ENCODE assay signal across 24 mouse cellular contexts in genomic region chr4:106790938-106791337, GRCm38 (mm10). TPM values are rescaled to one million over a fixed set of nuclear protein-coding genes. Genes with fewer than 3 reads are reported as not detected.
DNase-seq lines count a peak whose midpoint lies in the region; ATAC-seq and TF ChIP-seq lines count a peak whose summit lies in the region.
"Had no signal": no experiment of that assay in that cellular context is flagged by ENCODE, and none has a peak within 500 bp of the region (broad histone marks: within the 10 kb centered on the region; RNA-seq: fewer than 3 reads in every experiment).

No protein-coding gene starts in this region.

- H3K27ac ChIP-seq in CH12.LX (ENCODE audit: insufficient read depth, low read depth), result peak overlapping the region; percentile 97
- no peak overlapping the region for H3K27ac ChIP-seq in MEL (ENCODE audit: control insufficient read depth, low read depth, low read length)
- H3K27ac ChIP-seq in liver, adult 2 months (replicated peaks; ENCODE audit: insufficient read depth, low read depth, low read length), result no peak overlapping the region
- H3K27ac ChIP-seq in liver, postnatal 0 days (ENCODE audit: low read depth), result no peak overlapping the region
- no peak overlapping the region for H3K27ac ChIP-seq in midbrain, embryonic 11.5 days (ENCODE audit: low read depth, low read length)
- H3K27ac ChIP-seq: heart, adult 2 months; hindbrain, embryonic 12.5 days had no signal

- H3K4me2 ChIP-seq in CH12.LX (ENCODE audit: insufficient read depth, low read depth, poor library complexity, severe bottlenecking), result peak overlapping the region; percentile 57
- no peak overlapping the region for H3K4me2 ChIP-seq in liver, postnatal 0 days (ENCODE audit: low read depth, low read length)
- H3K4me2 ChIP-seq in midbrain, embryonic 11.5 days, result no peak overlapping the region
- H3K4me2 ChIP-seq: hindbrain, embryonic 12.5 days had no signal

- H3K27me3 ChIP-seq in CH12.LX (replicated peaks), result no peaks in the 10 kb centered on the region
- no peaks in the 10 kb centered on the region for H3K27me3 ChIP-seq in MEL (ENCODE audit: control insufficient read depth in 1 of 2, insufficient read depth in 2 of 2, low read length in 2 of 2)
- H3K27me3 ChIP-seq in liver, adult 2 months (ENCODE audit: control insufficient read depth, insufficient read depth, low read length), result no peaks in the 10 kb centered on the region
- H3K27me3 ChIP-seq in liver, postnatal 0 days (ENCODE audit: insufficient read depth, low read length), result no peaks in the 10 kb centered on the region
- no peaks in the 10 kb centered on the region for H3K27me3 ChIP-seq in midbrain, embryonic 11.5 days (ENCODE audit: control insufficient read depth, insufficient read depth, low read length)
- H3K27me3 ChIP-seq: hindbrain, embryonic 12.5 days; Patski had no signal

- H3K4me1 ChIP-seq in CH12.LX (ENCODE audit: control insufficient read depth in 1 of 2, insufficient read depth in 2 of 2) (peaks cover 38 to 83% of the 10 kb centered on the region in 2 experiments), MEL (ENCODE audit: control insufficient read depth in 1 of 2, insufficient read depth in 2 of 2, low read length in 2 of 2) (peaks cover 22 to 64% of the 10 kb centered on the region in 2 experiments)
- peaks cover 9% of the 10 kb centered on the region for H3K4me1 ChIP-seq in liver, adult 2 months (ENCODE audit: control insufficient read depth, insufficient read depth, low read length)
- H3K4me1 ChIP-seq in liver, postnatal 0 days (ENCODE audit: insufficient read depth), result peaks cover 32% of the 10 kb centered on the region
- peaks cover 10% of the 10 kb centered on the region for H3K4me1 ChIP-seq in midbrain, embryonic 11.5 days (ENCODE audit: control insufficient read depth, insufficient read depth, low read length)

- TF ChIP-seq RAD21 in CH12.LX (IDR thresholded peaks at IDR 0.05; ENCODE audit: low read depth, low read length), result no peak
- no peak for TF ChIP-seq RAD21 in MEL (IDR thresholded peaks at IDR 0.05; ENCODE audit: low read depth, low read length)

- no peak for ATAC-seq in liver, postnatal 0 days
- no peak for ATAC-seq in midbrain, embryonic 11.5 days (ENCODE audit: low FRiP score)
- ATAC-seq: Patski had no signal

- TF ChIP-seq EP300 in CH12.LX (IDR thresholded peaks at IDR 0.05; ENCODE audit: low read length) (no peak), MEL (IDR thresholded peaks at IDR 0.05; ENCODE audit: low read depth in 1 of 2, low read length in 2 of 2) (0 out of 4 replicates have a peak, but pooled peaks of 1 of the 2 experiments have one; percentile 25)
- no peak for TF ChIP-seq EP300 in liver, postnatal 0 days (IDR thresholded peaks at IDR 0.05; ENCODE audit: low read depth)

- H3K4me3 ChIP-seq in CH12.LX (replicated peaks in 1 of 3; ENCODE audit: low read depth in 2 of 3, low read length in 2 of 3, poor library complexity in 1 of 3) (peak overlapping the region in 2 of 3 experiments; percentile 10 to 43), MEL (ENCODE audit: control insufficient read depth in 1 of 2, insufficient read depth in 1 of 2, low read depth in 2 of 2, low read length in 2 of 2) (no peak overlapping the region)
- no peak overlapping the region for H3K4me3 ChIP-seq in liver, adult 2 months (ENCODE audit: insufficient read depth, low read depth, low read length)
- no peak overlapping the region for H3K4me3 ChIP-seq in liver, postnatal 0 days (ENCODE audit: low read depth, low read length)
- H3K4me3 ChIP-seq in midbrain, embryonic 11.5 days (ENCODE audit: low read depth, low read length), result no peak overlapping the region
- H3K4me3 ChIP-seq: heart, adult 2 months; hindbrain, embryonic 12.5 days had no signal

- dilution Hi-C loops in CH12.LX (cut with MboI; ENCODE audit: extremely low pct_ligation_motif_present, extremely low pct_unique_long_range_greater_than_20kb, low sequenced_read_pairs), result no loop called here

- H3K79me2 ChIP-seq in CH12.LX (replicated peaks; ENCODE audit: control insufficient read depth, extremely low read depth, insufficient read depth, poor library complexity, severe bottlenecking) (no peaks in the 10 kb centered on the region; the same call in 1 of the 2 replicates), MEL (ENCODE audit: control insufficient read depth, insufficient read depth, low read length, poor library complexity) (no peaks in the 10 kb centered on the region)
- no peaks in the 10 kb centered on the region for H3K79me2 ChIP-seq in liver, adult 2 months (ENCODE audit: control insufficient read depth, insufficient read depth, low read length)

- no peak for TF ChIP-seq POLR2A in CH12.LX (IDR thresholded peaks at IDR 0.05; ENCODE audit: low read depth, low read length)
- no peak for TF ChIP-seq POLR2A in MEL (IDR thresholded peaks at IDR 0.05; ENCODE audit: control insufficient read depth in 1 of 2, insufficient read depth in 1 of 2, low read depth in 1 of 2, low read length in 2 of 2, poor library complexity in 1 of 2)
- no peak for TF ChIP-seq POLR2A in liver, adult 2 months (IDR thresholded peaks at IDR 0.05; ENCODE audit: extremely low read depth, insufficient read depth, low read length)

- DNase-seq in CH12.LX (ENCODE audit: extremely low read depth), result no peak
- peak; percentile 62 for DNase-seq in MEL (ENCODE audit: low read depth, low spot score)
- DNase-seq in liver, adult 2 months (ENCODE audit: extremely low read depth, low read depth, low spot score), result peak; percentile 54
- peak; percentile 13 for DNase-seq in liver, postnatal 0 days
- DNase-seq in cerebellum, postnatal 4 days (ENCODE audit: low spot score in 2 of 2), result no peak
- DNase-seq in spleen, postnatal 14 days (ENCODE audit: low spot score in 2 of 2), result no peak
- no peak for DNase-seq in midbrain, embryonic 11.5 days (ENCODE audit: low spot score, missing footprints)
- DNase-seq: adrenal gland, adult 8-10 months; cerebellum, adult 11 months; cerebellum, postnatal 36 days; gastrocnemius, postnatal 10 days; heart, adult 2 months; layer of hippocampus, postnatal 36 days; lung, postnatal 10 days; retina, postnatal 1 day; thymus, postnatal 14 days had no signal

- H3K9ac ChIP-seq in CH12.LX (ENCODE audit: insufficient read depth, low read depth) (peak overlapping the region; percentile 7; the same call in 1 of the 2 replicates), MEL (ENCODE audit: control insufficient read depth, low read depth, low read length, poor library complexity, severe bottlenecking) (no peak overlapping the region)
- no peak overlapping the region for H3K9ac ChIP-seq in liver, adult 2 months (ENCODE audit: low read depth, low read length)
- no peak overlapping the region for H3K9ac ChIP-seq in liver, postnatal 0 days (replicated peaks)
- H3K9ac ChIP-seq in midbrain, embryonic 11.5 days (ENCODE audit: low read length), result no peak overlapping the region
- H3K9ac ChIP-seq: hindbrain, embryonic 12.5 days had no signal

- no peak for TF ChIP-seq CTCF in CH12.LX (conservative IDR thresholded peaks at IDR 0.05 in 1 of 2, IDR thresholded peaks at IDR 0.05 in 1 of 2; ENCODE audit: low read depth in 2 of 2, low read length in 2 of 2)
- TF ChIP-seq CTCF in MEL (IDR thresholded peaks at IDR 0.05 in 2 of 3, conservative IDR thresholded peaks at IDR 0.05 in 1 of 3; ENCODE audit: control insufficient read depth in 1 of 3, insufficient read depth in 1 of 3, low read depth in 2 of 3, low read length in 3 of 3, poor library complexity in 1 of 3, severe bottlenecking in 1 of 3), result no peak
- no peak for TF ChIP-seq CTCF in liver, adult 2 months (IDR thresholded peaks at IDR 0.05; ENCODE audit: low read depth, low read length)
- no peak for TF ChIP-seq CTCF in liver, postnatal 0 days (IDR thresholded peaks at IDR 0.05; ENCODE audit: low read depth)

- H3K9me3 ChIP-seq in CH12.LX (replicated peaks; ENCODE audit: low read length) (no peaks in the 10 kb centered on the region), MEL (replicated peaks; ENCODE audit: insufficient read depth, low read length) (no peaks in the 10 kb centered on the region)
- no peaks in the 10 kb centered on the region for H3K9me3 ChIP-seq in liver, postnatal 0 days (ENCODE audit: low read length)
- no peaks in the 10 kb centered on the region for H3K9me3 ChIP-seq in midbrain, embryonic 11.5 days (ENCODE audit: control insufficient read depth, low read length)
- H3K9me3 ChIP-seq: hindbrain, embryonic 12.5 days had no signal

- 21% methylated on average over 1 of the region's 1 CpGs for WGBS in liver, adult 2 months
- WGBS in liver, postnatal 0 days (ENCODE audit: insufficient replicate concordance), result 69% methylated on average over 1 of the region's 1 CpGs
- WGBS in midbrain, embryonic 11.5 days, result 93% methylated on average over 1 of the region's 1 CpGs

- in situ Hi-C loops in CH12.LX (cut with MboI; ENCODE audit: low pct_ligation_motif_present, low pct_unique_long_range_greater_than_20kb, low sequenced_read_pairs), result loop anchor here (10.0 kb wide), 1 partner anchor 156 kb away; no protein-coding TSS in a partner anchor

- H3K36me3 ChIP-seq in CH12.LX (replicated peaks in 1 of 2; ENCODE audit: control insufficient read depth in 1 of 2, insufficient read depth in 1 of 2, low read length in 1 of 2), result peaks cover 0 to 13% of the 10 kb centered on the region in 2 experiments
- peaks cover 0 to 34% of the 10 kb centered on the region in 2 experiments; a peak in 2 of 4 replicates for H3K36me3 ChIP-seq in MEL (ENCODE audit: control insufficient read depth in 1 of 2, insufficient read depth in 2 of 2, low read length in 2 of 2)
- H3K36me3 ChIP-seq in liver, adult 2 months (ENCODE audit: control insufficient read depth, insufficient read depth, low read length), result no peaks in the 10 kb centered on the region
- no peaks in the 10 kb centered on the region for H3K36me3 ChIP-seq in liver, postnatal 0 days (replicated peaks; ENCODE audit: insufficient read depth, low read length)
- no peaks in the 10 kb centered on the region for H3K36me3 ChIP-seq in midbrain, embryonic 11.5 days (ENCODE audit: control insufficient read depth, insufficient read depth, low read length)
- H3K36me3 ChIP-seq: hindbrain, embryonic 12.5 days had no signal

RNA-seq across cellular contexts. Expression of gene Acot11, which starts 13.9 kb away (rescaled TPM):
- total RNA-seq in CH12.LX (2012; rRNA removed), result 4.8 and 6.8 TPM in 2 replicates
- total RNA-seq in CH12.LX (2014; rRNA removed), result 2.0 and 2.3 TPM in 2 replicates
- 4.3 and 4.4 TPM in 2 replicates for polyA plus RNA-seq in CH12.LX (2012; ENCODE audit: insufficient read length, low read depth)
- total RNA-seq in MEL (2012; rRNA removed), result 1.5 and 1.8 TPM in 2 replicates
- polyA plus RNA-seq in MEL (2012; ENCODE audit: insufficient read depth in 1 of 2, insufficient read length in 2 of 2, low read depth in 1 of 2, low replicate concordance in 2 of 2, missing spikeins in 1 of 2), result 1 to 10 TPM in 1 of 2 experiments, not detected in 1; 2.5 TPM
- total RNA-seq in liver, adult 2 months (2014; rRNA removed), result 1.8 and 4.8 TPM in 2 replicates
- polyA plus RNA-seq in liver, adult 2 months (2012; rRNA removed), result 6.3 and 14.3 TPM in 2 replicates
- polyA plus RNA-seq in liver, postnatal 0 days (2015; fragmentation: Nextera tagmentation; extraction: Ambion mirVana), result 0.72 and 2.1 TPM in 2 replicates
- 1.3 TPM in 2 replicates for polyA plus RNA-seq in midbrain, embryonic 11.5 days (2014; fragmentation: Nextera tagmentation; extraction: Ambion mirVana)

RNA-seq across cellular contexts. Expression of gene Fam151a, which starts 57.2 kb away (rescaled TPM):
- total RNA-seq in CH12.LX (2012; rRNA removed) (0.34 and 0.38 TPM in 2 replicates), CH12.LX (2014; rRNA removed) (0.11 TPM in 1 of 2 replicates, not detected in the other), MEL (2012; rRNA removed) (0.08 and 0.10 TPM in 2 replicates)
- polyA plus RNA-seq in CH12.LX (2012; ENCODE audit: insufficient read length, low read depth) (0.24 TPM in 1 of 2 replicates, not detected in the other), MEL (2012; ENCODE audit: insufficient read depth in 1 of 2, insufficient read length in 2 of 2, low read depth in 1 of 2, low replicate concordance in 2 of 2, missing spikeins in 1 of 2) (not detected)
- 0.07 TPM in 1 of 2 replicates, not detected in the other for total RNA-seq in liver, adult 2 months (2014; rRNA removed)
- polyA plus RNA-seq in liver, adult 2 months (2012; rRNA removed), result not detected in 2 replicates
- 0.07 TPM in 1 of 2 replicates, not detected in the other for polyA plus RNA-seq in liver, postnatal 0 days (2015; fragmentation: Nextera tagmentation; extraction: Ambion mirVana)
- polyA plus RNA-seq in midbrain, embryonic 11.5 days (2014; fragmentation: Nextera tagmentation; extraction: Ambion mirVana), result not detected in 2 replicates
- total RNA-seq: gastrocnemius, postnatal 10 days; layer of hippocampus, adult 18-20 months; layer of hippocampus, postnatal 36 days; left cerebral cortex, postnatal 14 days; midbrain, postnatal 0 days; neutrophil, adult 5-6 weeks had no signal
- polyA plus RNA-seq: forebrain, embryonic 11.5 days; heart, postnatal 0 days; hindbrain, embryonic 12.5 days; midbrain, postnatal 0 days; Patski had no signal

Comparison
In these comparisons a context has a peak if more than half of its experiments do, and no peak if none do; other contexts are left out.
1. DNase-seq: peak in MEL (single experiment), liver, adult 2 months (single experiment) and liver, postnatal 0 days (single experiment); none in CH12.LX (single experiment), cerebellum, postnatal 4 days (0 of 2), spleen, postnatal 14 days (0 of 2) and midbrain, embryonic 11.5 days (single experiment).
2. H3K4me3 ChIP-seq: peak in CH12.LX (2 of 3); none in MEL (0 of 2), liver, adult 2 months (single experiment), liver, postnatal 0 days (single experiment) and midbrain, embryonic 11.5 days (single experiment).